Mouse (Mus musculus) layer of hippocampus, postnatal 25 days (tissue): ENCODE data around the gene Aktip. TPM values are rescaled to one million over a fixed set of nuclear protein-coding genes. Genes with fewer than 3 reads are reported as not detected.
A peak's percentile ranks its signal among the peaks of the same experiment; 100 is the strongest.

ENCODE experiments used
- DNase-seq, 2 experiments: peaks; one replicate each; pipeline ENCODE4 v3.0.0; 2022; ENCODE audit warnings: mixed read lengths in 2 of 2, low spot score in 1 of 2; ENCODE audit errors: extremely low spot score in 1 of 2
- total RNA-seq, 2 experiments: library from RNA; stranded (reverse); gene quantifications; 2 replicates each; pipeline ENCODE4 v1.2.3; 2021

Gene Aktip
- total RNA-seq, 2 experiments from 2014 or later, result 88.4 to 92.4 TPM

DNA sequence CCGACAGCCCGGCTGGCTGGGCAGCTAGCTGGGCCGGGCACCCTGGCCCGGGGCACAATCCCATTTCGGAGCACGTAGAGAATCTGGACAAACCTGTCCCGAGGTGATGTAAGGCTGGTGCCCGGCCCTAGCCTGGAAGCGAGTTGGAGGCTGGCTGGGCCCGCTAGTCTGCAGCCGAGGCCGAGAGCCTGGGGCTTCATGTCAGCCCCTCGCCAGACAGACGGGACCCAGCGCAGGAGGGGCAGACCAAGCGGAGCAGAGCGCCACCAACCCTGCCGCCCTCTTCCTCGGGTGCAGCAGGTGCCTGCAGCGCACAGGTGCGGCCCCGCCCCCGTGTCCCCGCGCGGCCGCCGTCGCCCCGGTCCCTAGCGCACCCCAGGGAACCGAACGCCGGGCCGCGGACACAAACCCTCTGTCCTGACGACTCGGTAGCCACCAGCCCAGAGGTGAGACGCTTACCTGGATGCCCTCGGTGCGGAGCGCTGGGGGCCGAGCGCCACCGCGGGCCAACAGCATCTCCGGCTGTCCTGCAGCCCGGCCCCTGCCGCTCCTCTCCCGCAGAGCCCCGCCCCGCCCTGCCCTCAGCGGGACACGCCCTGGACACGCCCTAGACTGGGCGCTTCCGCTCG lies 66.2 kb downstream of the Aktip start:
- DNase-seq, result no peak

DNA sequence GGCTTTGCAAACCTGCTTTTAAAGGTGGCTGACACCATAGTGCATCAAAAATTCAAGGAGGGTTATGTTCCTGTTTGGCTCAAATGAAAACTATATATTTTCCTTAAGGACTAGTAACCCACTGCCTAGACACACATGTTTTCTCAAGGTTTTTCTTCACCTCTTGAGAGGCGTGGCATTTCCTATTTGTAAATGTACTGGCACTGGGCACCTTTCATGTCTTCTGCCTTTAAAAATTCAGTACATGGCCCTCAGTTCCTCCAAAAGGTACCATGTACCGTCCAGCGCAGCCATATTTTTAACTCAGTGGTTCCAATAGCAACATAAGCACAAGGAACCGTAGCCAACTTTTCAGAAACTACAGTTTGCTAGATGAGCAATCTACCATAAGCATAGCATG lies 67.0 kb downstream of the Aktip start:
- no peak for DNase-seq

DNA sequence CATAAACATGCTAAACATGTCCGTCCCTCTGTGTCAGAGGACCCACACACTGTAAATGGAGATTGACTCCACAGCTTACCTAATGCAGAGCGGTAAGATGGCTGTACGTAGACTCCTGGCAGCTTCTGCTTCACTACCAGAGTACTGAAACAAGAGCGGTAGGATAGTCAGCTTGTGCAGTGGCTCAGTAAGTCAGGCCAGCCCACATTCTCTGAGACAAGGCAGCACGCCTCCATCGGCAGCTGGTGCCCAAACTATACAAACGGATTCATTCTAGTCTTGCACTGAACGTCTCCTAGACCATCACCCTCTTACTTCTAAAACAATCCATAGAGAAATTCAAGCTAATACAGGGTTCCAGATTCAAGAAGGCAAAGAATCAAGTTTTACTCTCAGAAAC lies 73.0 kb downstream of the Aktip start:
- DNase-seq, result no peak

DNA sequence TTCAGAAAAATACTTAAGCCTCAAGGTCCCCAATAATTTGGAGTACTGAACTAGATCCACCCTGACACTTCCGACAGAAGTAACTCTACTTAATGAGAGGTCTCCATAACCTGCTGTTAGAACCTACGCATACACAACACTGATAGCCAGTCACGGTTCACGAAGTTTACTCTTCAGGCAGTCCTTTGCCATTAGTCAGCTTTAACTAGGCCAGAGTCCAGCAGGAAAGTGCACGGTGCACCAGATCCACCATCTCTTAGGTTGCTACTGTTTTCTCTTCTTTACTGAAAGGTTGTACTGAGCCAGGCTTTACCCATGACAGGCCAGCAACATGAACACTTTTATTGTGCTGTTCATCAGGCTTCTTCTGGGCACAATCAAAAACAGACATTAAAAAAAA lies 75.5 kb downstream of the Aktip start:
- no peak for DNase-seq

DNA sequence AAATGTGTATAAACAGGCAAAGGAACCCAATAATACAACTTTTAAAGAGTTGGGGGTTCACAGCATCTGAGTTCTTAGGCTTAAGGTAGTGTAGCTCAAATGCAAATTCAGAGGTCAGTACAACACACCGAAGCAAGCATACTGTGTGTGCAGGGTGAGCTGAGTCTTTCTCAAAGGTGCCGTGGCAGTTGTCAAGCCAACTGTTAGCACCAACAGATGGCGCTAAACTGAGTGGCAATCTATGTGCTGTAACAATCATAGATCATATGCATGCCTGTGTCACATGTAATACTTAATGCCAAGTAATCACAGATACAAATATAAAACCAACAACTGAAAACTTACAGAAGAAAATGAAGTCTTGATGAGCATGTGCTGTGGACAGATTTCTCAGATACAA lies 81.6 kb downstream of the Aktip start:
- DNase-seq, result no peak

DNA sequence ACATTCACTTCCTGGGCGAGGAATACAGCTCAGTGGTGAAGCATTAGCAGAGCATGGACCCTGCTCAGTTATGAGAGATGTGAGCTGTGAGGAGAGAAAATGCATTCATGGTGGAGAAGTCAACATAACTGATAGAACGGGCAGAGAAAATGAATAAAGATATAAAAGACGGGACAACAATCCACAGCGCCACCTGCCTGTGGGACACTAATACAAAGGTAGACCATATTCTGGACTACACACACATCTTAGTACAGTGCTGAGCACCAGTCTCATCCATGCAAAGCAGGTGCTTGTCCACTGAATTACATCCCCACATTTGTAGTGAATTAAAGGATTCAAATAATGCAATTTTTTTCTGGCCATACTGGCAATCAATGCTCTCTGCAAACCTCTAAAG lies 82.2 kb downstream of the Aktip start:
- no peak for DNase-seq

DNA sequence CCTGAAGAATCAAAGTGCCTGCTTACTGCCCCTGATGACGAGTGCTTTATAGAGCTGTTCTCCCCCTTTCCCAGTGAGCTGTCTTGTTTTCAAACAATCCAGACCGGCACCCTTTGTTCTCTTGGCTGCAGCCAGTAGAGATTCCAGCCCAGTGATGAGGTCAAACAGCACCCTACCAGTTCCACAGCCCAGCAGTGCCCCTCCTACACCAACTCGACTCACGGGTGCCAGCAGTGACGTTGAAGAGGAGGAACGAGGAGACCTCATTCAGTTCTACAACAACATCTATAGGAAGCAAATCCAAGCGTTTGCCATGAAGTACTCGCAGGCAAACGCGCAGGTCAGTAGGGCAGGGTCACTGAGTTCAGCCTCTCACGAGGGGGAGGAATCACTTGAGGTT lies 84.9 kb downstream of the Aktip start:
- no peak for DNase-seq

DNA sequence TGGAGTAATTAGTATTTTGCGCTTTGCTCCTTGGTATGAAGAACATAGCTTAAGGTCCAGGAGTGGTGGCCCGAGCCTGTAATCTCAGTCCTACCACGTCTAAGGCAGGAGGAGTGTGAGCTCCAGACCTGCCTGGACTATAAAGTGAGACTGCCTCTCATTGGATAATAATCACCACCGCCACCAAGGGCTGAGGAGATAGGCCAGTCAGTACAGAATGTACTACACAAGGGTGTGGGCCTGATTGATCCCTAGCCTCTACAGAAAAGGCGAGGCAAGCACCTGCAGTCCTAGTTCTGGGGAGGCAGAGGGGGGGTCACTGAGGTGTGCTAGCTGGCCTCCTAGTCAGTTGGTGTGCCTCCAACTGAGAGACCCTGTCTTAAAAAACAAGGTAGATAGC lies 85.3 kb downstream of the Aktip start:
- DNase-seq, result no peak

DNA sequence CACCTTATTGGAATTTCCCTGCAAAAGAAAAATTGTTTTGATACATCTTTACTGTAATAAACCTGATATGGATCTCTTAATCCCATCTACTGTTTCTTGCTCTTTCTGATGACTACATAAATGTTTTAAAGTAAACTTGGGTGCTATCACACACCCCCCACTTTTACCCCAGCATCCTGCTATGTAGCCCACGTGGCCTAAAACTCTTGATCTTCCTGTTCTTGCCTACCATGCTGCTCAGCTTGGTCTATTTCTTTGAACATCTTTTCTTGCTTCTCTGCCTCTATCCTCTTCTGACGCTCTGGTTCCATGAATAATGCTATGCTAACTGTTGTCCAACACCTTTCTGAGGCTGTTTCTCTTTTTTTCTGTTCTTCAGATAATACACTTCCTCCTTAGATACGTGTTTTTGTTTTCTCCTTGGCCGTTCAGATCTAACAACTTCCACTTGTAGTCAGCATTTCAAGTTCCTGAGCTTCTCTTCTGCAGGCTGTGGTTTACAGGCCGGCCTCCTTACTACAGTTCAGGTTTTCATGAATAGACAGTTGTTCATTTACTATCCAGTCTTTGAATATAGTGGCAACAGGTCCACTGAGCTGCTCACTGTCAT lies 87.8 kb downstream of the Aktip start:
- DNase-seq, result no peak

DNA sequence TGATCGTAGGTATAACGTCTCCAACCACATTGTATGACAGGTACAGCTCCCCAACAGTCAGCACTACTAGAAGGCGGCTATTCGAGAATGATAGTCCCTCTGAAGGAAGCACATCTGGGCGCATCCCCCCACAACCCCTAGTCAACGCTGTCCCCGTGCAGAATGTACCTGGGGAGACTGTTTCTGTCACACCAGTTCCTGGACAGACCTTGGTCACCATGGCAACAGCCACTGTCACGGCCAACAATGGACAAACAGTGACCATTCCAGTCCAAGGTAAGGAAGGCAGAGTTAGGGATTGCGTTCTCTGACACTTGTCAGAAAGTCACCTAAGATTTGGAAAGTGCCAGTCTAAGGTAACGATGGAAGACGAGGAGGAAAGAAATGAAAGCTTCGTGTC lies 93.5 kb downstream of the Aktip start:
- no peak for DNase-seq

DNA sequence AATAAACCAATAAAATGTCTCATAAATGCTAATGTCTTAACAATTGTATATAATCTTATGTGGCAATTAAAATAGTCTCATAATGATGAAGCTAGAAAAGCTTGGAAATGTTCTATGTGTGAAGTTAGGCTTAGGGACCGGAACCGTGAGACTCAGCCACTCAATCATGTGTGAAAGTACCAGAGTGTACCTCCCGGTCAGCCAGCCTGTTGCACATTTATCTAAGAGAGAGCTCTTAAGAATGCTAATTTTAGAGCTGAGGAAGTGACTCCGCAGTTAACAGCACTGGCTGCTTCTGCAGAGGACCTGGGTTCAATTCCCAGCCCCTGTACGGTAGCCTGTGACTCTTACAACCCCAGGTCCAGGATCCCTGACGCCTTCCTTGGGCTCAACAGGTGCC lies 101.7 kb downstream of the Aktip start:
- no peak for DNase-seq

DNA sequence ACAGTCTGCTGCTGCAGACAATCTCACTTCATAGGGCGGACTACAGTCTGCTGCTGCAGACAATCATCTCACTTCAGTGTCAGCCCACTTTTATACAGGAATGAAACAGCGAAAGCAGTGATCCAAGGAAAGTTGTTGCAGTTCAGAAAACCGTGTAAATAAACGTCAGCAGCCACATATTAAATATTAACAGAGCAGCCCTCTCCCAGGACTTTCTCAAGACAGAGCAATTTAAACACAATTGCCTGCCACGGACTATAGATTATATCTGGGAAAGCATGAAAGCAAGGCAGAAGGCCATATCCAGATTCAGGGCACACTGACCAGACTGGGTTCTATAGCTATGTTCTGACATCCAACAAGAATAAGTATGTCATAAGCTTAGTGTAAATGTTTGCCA lies 105.6 kb downstream of the Aktip start:
- DNase-seq, result no peak

DNA sequence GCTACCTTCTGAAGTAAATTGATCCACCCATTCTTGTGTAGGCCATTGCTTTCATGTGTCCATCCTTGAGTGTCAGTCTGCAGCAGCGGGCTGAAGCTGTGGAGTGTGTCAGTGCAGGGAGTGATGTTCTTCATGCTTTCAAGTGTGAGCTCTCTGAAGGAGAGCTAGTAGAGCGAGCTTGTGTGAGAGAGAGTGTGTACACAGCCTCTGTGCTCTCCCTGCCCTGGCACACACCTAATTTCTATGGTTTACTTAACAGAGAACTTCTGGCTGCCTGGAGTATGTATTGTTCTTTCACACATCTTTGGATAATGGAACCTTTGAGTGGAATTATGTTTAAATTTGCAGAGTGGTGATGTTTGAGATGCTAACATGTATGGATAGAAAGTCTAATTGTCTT lies 110.2 kb downstream of the Aktip start:
- no peak for DNase-seq

DNA sequence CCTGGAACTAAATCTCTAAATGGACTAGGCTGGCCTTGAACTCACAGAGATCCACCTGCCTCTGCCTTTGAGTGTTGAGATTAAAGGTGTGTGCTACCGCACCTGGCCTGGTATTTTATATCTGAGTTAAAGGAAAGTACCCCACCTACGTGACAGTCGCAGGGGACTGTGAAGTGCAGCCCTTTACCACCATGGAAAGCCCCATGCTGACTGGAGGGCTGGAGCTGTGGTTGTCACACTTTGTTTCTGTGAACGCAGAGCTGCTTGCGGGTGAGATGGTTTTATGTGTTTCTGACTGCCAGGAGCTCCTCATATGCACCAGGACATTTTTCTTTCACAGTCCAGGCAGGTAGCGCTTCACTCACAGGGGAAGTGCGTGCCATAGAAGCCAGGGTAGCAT lies 111.3 kb downstream of the Aktip start:
- no peak for DNase-seq

DNA sequence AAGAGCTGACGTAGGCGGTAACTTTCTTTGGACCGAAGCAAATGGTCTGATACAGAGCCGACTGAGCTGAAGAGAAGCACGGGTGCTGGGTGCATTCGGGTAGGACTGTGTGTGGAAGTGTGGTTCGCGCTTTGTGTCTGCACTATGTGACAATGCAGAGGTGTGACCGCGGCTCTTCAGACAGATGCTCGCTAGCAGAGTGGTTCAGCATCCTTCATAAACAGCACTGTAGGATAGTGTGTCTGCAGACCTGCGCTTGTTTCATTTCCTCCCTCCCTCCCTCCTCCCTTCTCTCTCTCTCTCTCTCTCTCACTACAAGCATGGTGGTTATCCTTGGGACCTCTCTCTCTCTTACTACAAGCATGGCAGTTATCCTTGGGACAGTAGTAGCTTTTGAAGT lies 117.3 kb downstream of the Aktip start:
- no peak for DNase-seq

DNA sequence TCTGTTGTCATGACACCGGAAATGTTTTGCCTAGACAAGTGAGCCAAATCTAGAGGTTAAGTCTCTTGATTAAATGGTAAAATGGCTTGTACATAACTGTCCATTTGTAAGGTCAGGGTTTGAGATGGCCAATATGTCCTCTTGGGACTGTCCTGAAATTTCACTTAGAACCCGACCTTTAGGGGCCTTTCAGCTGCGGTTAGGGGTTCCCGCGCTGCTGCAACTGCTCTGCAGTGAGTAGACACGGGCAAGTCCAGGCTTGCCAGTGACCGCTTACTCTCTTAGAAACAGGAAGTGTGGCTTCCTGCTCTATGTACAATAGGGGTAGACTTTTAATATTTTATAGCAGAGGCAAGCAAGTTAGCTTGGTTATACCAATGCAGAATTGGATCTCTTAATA lies 117.9 kb downstream of the Aktip start:
- no peak for DNase-seq

DNA sequence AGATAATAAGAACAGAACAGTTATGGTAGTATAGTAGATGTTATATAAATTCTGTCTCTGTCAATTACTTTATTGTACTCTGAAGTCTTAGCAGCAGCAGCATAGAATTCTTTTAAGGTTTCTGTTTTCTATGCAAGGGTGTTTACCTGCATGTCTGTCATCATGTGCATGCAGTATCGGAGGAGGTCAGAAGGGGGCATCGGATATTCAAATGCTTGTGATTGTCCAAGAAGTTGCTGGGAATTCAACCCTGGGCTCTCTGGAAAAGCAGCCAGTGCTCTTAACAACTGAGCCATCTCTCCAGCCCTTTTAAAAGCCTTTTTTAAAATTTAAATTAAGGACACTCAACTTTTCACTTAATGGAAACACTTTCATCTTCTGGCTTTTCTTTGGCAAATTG lies 120.1 kb downstream of the Aktip start:
- no peak for DNase-seq

DNA sequence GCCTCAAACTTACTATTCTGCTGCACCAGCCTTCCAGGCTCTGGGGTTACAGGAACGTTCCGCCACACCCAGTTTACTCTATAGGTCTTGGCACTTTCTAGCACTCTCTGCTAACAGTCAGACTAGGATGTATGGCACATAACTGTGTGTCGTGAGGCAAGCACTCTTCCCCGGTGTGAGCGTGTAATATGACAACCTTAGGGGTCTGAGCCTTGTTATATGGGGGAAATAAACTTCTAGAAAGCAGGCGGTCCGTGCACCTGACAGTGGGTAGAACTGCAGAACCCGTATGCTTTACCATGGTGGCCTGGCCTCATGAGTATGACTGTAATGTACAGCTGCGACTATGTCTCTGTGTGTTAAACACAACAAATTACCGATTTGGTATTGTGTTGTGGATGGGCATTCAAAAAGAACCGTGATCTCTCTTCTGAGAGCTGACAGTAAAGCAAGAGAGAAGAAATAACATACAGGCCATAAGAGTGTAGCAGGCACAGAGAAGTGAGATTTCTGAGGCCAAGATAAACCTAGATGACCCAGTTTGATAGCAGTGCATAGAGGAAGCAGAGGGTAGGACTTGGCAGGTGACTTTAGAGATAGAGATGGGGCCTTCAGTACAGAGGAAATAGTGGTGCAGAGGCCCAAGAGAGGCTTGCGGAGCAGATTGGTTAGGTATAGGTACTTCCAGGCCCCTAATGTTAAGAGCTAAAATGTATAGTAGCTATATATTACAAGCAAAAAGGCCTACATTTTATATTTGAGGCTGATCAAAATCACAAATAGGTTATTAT lies 122.5 kb downstream of the Aktip start:
- no peak for DNase-seq

DNA sequence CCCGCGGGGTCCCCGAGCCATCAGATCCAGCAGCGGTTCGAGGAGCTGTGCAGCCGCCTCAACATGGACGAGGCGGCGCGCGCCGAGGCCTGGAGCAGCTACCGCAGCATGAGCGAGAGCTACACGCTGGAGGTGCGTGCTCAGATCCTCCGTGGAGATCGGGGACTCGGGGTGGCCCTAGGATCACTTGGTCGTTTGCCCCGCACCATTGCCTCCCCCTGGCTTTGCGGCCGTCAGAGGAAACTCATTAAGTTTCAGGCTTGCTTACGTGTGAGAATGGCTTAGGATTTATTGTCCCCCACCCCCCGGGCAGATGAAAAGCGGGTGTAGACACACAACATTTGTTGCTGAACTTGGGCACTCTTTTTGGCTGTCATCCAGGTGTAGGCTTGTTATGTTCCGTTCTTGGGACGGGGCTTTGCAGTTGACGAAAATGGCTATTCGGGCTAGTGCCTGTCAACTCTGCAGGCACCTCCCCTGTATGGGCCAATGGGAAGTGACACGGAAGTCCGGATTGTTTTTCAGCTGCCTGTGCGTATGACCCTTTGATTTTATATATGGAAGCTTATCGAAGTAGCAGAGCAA lies 129.4 kb downstream of the Aktip start:
- peak; percentile 24 to 42 for DNase-seq

DNA sequence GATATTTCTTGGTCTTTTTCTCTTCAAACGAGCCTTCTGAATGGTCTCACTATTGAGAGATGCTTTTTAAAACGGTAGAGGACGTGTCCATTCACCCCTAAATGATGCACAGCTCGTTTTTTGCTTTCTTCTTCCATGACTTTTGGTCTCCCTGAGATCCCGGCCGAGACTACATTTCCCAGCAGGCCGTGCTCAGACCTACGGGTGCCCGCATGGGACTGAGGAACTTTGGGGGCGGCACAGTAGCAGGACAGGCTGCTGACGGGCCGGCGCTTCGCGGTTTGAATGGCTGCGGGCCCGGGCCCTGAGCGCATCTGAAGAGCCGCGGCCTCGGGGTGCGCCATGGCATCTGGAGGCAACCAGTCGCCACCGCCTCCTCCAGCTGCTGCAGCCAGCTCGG lies 129.9 kb downstream of the Aktip start, which contains the start of gene Rbl2:
Rbl2 (plus strand) TSS at position 224 of the 400 bp plus-strand sequence.
- DNase-seq, result peak; percentile 87 to 88

DNA sequence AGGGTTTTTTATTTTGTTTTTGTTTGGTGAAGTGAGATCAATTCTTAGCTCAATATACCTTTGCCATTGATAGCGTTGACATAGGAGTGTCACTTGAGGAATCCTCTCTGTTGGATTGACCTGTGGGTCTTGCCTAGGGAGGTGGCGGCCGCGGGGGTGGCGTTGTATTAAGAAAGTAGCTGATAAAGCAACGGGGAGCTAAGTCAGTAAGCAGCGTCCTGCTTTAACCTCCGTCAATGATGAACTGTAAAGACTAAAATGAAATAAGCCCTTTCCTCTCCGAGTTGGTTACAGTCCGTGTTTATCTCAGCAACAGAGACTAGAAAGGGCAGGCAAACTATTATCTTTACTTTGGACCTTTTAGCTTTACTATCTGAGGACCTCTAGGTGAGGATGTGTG lies 130.4 kb downstream of the Aktip start:
- DNase-seq, result no peak
